Mouse (Mus musculus): ENCODE measurements around the gene D330020A13Rik. TPM values are rescaled to one million over a fixed set of nuclear protein-coding genes. Genes with fewer than 3 reads are reported as not detected.
A peak's percentile ranks its signal among the peaks of the same experiment; 100 is the strongest.
"Not testable (repeated sequence)": the region's sequence is repeated elsewhere in the genome, so short reads cannot be mapped to it uniquely, and the experiment has no call there.

D330020A13Rik gene
- polyA plus RNA-seq, 1 experiment from 2014 or later: not detected

- Histone ChIP-seq H3K9ac (replicated peaks; ENCODE audit: low read depth, low read length) (no peak overlapping the region), H3K4me2 (ENCODE audit: low read length) (no peak overlapping the region), H3K36me3 (ENCODE audit: control insufficient read depth, insufficient read depth) (no peaks in the 10 kb centered on the region), H3K4me3 (replicated peaks; ENCODE audit: low read length) (no peak overlapping the region), H3K9me3 (ENCODE audit: control insufficient read depth, low read length) (no peaks in the 10 kb centered on the region), H3K27ac (ENCODE audit: low read length) (no peak overlapping the region), H3K4me1 (replicated peaks; ENCODE audit: control insufficient read depth, insufficient read depth, low read length) (no peaks in the 10 kb centered on the region; the same call in 1 of the 2 replicates), H3K27me3 (replicated peaks; ENCODE audit: control insufficient read depth, insufficient read depth, low read length) (no peaks in the 10 kb centered on the region)
- no peak for ATAC-seq
- WGBS: 53% methylated on average over 7 of the region's 7 CpGs
Observed at GRCm38 (mm10) chr6:120288541-120288940, 5.6 kb upstream of the D330020A13Rik start.

GRCm38 (mm10) chr6:120289430-120289829 is 4.7 kb upstream of the D330020A13Rik start:
- no peak overlapping the region for H3K27ac ChIP-seq (ENCODE audit: low read length)
- peaks cover 4% of the 10 kb centered on the region for H3K4me1 ChIP-seq (replicated peaks; ENCODE audit: control insufficient read depth, insufficient read depth, low read length)
- no peaks in the 10 kb centered on the region for H3K36me3 ChIP-seq (ENCODE audit: control insufficient read depth, insufficient read depth)
- 84% methylated on average over 4 of the region's 4 CpGs for WGBS
- no peak for ATAC-seq
- no peak overlapping the region for H3K4me3 ChIP-seq (replicated peaks; ENCODE audit: low read length)
- H3K9me3 ChIP-seq (ENCODE audit: control insufficient read depth, low read length): no peaks in the 10 kb centered on the region
- peaks cover 3% of the 10 kb centered on the region; the same call in 1 of the 2 replicates for H3K27me3 ChIP-seq (replicated peaks; ENCODE audit: control insufficient read depth, insufficient read depth, low read length)
- no peak overlapping the region for H3K4me2 ChIP-seq (ENCODE audit: low read length)
- H3K9ac ChIP-seq (replicated peaks; ENCODE audit: low read depth, low read length): no peak overlapping the region

GRCm38 (mm10) chr6:120291396-120292009 is 2.7 kb upstream of the D330020A13Rik start:
- Histone ChIP-seq H3K36me3 (ENCODE audit: control insufficient read depth, insufficient read depth) (no peaks in the 10 kb centered on the region), H3K4me2 (ENCODE audit: low read length) (no peak overlapping the region), H3K4me1 (replicated peaks; ENCODE audit: control insufficient read depth, insufficient read depth, low read length) (peaks cover 7% of the 10 kb centered on the region), H3K9me3 (ENCODE audit: control insufficient read depth, low read length) (no peaks in the 10 kb centered on the region), H3K4me3 (replicated peaks; ENCODE audit: low read length) (no peak overlapping the region), H3K27me3 (replicated peaks; ENCODE audit: control insufficient read depth, insufficient read depth, low read length) (peaks cover 3% of the 10 kb centered on the region; the same call in 1 of the 2 replicates), H3K9ac (replicated peaks; ENCODE audit: low read depth, low read length) (no peak overlapping the region), H3K27ac (ENCODE audit: low read length) (no peak overlapping the region)
- 85% methylated on average over 7 of the region's 7 CpGs for WGBS
- ATAC-seq: no peak

- H3K4me3 ChIP-seq (replicated peaks; ENCODE audit: low read length): peak overlapping the region; percentile 76
- H3K4me2 ChIP-seq (ENCODE audit: low read length): peak overlapping the region; percentile 99
- H3K36me3 ChIP-seq (ENCODE audit: control insufficient read depth, insufficient read depth): no peaks in the 10 kb centered on the region
- H3K4me1 ChIP-seq (replicated peaks; ENCODE audit: control insufficient read depth, insufficient read depth, low read length): peaks cover 7% of the 10 kb centered on the region
- no peaks in the 10 kb centered on the region for H3K9me3 ChIP-seq (ENCODE audit: control insufficient read depth, low read length)
- H3K27ac ChIP-seq (ENCODE audit: low read length): no peak overlapping the region
- H3K27me3 ChIP-seq (replicated peaks; ENCODE audit: control insufficient read depth, insufficient read depth, low read length): peaks cover 3% of the 10 kb centered on the region; the same call in 1 of the 2 replicates
- peak; percentile 65 for ATAC-seq
- H3K9ac ChIP-seq (replicated peaks; ENCODE audit: low read depth, low read length): peak overlapping the region; percentile 70
- WGBS: under 1% methylated on average over 16 of the region's 16 CpGs
Observed at GRCm38 (mm10) chr6:120294785-120295133, 595 bp downstream of the D330020A13Rik start.

- not testable (repeated sequence) for H3K9ac ChIP-seq (replicated peaks; ENCODE audit: low read depth, low read length); H3K27me3 ChIP-seq (replicated peaks; ENCODE audit: control insufficient read depth, insufficient read depth, low read length); H3K27ac ChIP-seq (ENCODE audit: low read length); ATAC-seq; H3K4me1 ChIP-seq (replicated peaks; ENCODE audit: control insufficient read depth, insufficient read depth, low read length); H3K4me2 ChIP-seq (ENCODE audit: low read length); H3K9me3 ChIP-seq (ENCODE audit: control insufficient read depth, low read length); H3K36me3 ChIP-seq (ENCODE audit: control insufficient read depth, insufficient read depth); H3K4me3 ChIP-seq (replicated peaks; ENCODE audit: low read length)
- WGBS: 96% methylated on average over 2 of the region's 2 CpGs
Observed at GRCm38 (mm10) chr6:120296589-120296988, 2.4 kb downstream of the D330020A13Rik start.

- Histone ChIP-seq H3K9ac (replicated peaks; ENCODE audit: low read depth, low read length) (no peak overlapping the region), H3K36me3 (ENCODE audit: control insufficient read depth, insufficient read depth) (no peaks in the 10 kb centered on the region), H3K9me3 (ENCODE audit: control insufficient read depth, low read length) (no peaks in the 10 kb centered on the region), H3K4me3 (replicated peaks; ENCODE audit: low read length) (no peak overlapping the region), H3K27ac (ENCODE audit: low read length) (no peak overlapping the region), H3K4me1 (replicated peaks; ENCODE audit: control insufficient read depth, insufficient read depth, low read length) (no peaks in the 10 kb centered on the region), H3K4me2 (ENCODE audit: low read length) (no peak overlapping the region), H3K27me3 (replicated peaks; ENCODE audit: control insufficient read depth, insufficient read depth, low read length) (no peaks in the 10 kb centered on the region)
- 38% methylated on average over 6 of the region's 6 CpGs for WGBS
- 0 out of 2 replicates have a peak, but pooled peaks have one; percentile 31 for ATAC-seq
Observed at GRCm38 (mm10) chr6:120301137-120301536, 7.0 kb downstream of the D330020A13Rik start.

- WGBS: 25% methylated on average over 16 of the region's 16 CpGs
- Histone ChIP-seq H3K27ac (ENCODE audit: low read length) (no peak overlapping the region), H3K9ac (replicated peaks; ENCODE audit: low read depth, low read length) (no peak overlapping the region), H3K36me3 (ENCODE audit: control insufficient read depth, insufficient read depth) (no peaks in the 10 kb centered on the region), H3K4me3 (replicated peaks; ENCODE audit: low read length) (no peak overlapping the region), H3K27me3 (replicated peaks; ENCODE audit: control insufficient read depth, insufficient read depth, low read length) (no peaks in the 10 kb centered on the region), H3K4me2 (ENCODE audit: low read length) (peak overlapping the region; percentile 29), H3K9me3 (ENCODE audit: control insufficient read depth, low read length) (no peaks in the 10 kb centered on the region), H3K4me1 (replicated peaks; ENCODE audit: control insufficient read depth, insufficient read depth, low read length) (no peaks in the 10 kb centered on the region)
- ATAC-seq: no peak
Observed at GRCm38 (mm10) chr6:120302755-120303316, 8.7 kb downstream of the D330020A13Rik start.

GRCm38 (mm10) chr6:120306859-120307594 is 12.9 kb downstream of the D330020A13Rik start:
- no peak for ATAC-seq
- 86% methylated on average over 3 of the region's 3 CpGs for WGBS
- Histone ChIP-seq H3K27me3 (replicated peaks; ENCODE audit: control insufficient read depth, insufficient read depth, low read length) (no peaks in the 10 kb centered on the region), H3K36me3 (ENCODE audit: control insufficient read depth, insufficient read depth) (no peaks in the 10 kb centered on the region), H3K9ac (replicated peaks; ENCODE audit: low read depth, low read length) (no peak overlapping the region), H3K27ac (ENCODE audit: low read length) (no peak overlapping the region), H3K4me1 (replicated peaks; ENCODE audit: control insufficient read depth, insufficient read depth, low read length) (no peaks in the 10 kb centered on the region), H3K9me3 (ENCODE audit: control insufficient read depth, low read length) (no peaks in the 10 kb centered on the region), H3K4me3 (replicated peaks; ENCODE audit: low read length) (no peak overlapping the region), H3K4me2 (ENCODE audit: low read length) (no peak overlapping the region)

- no peak overlapping the region for H3K4me3 ChIP-seq (replicated peaks; ENCODE audit: low read length)
- no peak overlapping the region for H3K4me2 ChIP-seq (ENCODE audit: low read length)
- no peak overlapping the region for H3K9ac ChIP-seq (replicated peaks; ENCODE audit: low read depth, low read length)
- no peaks in the 10 kb centered on the region for H3K27me3 ChIP-seq (replicated peaks; ENCODE audit: control insufficient read depth, insufficient read depth, low read length)
- WGBS: 77% methylated on average over 9 of the region's 9 CpGs
- no peaks in the 10 kb centered on the region for H3K9me3 ChIP-seq (ENCODE audit: control insufficient read depth, low read length)
- ATAC-seq: no peak
- no peak overlapping the region for H3K27ac ChIP-seq (ENCODE audit: low read length)
- H3K4me1 ChIP-seq (replicated peaks; ENCODE audit: control insufficient read depth, insufficient read depth, low read length): no peaks in the 10 kb centered on the region
- H3K36me3 ChIP-seq (ENCODE audit: control insufficient read depth, insufficient read depth): no peaks in the 10 kb centered on the region
Observed at GRCm38 (mm10) chr6:120309338-120309737, 15.2 kb downstream of the D330020A13Rik start.
